19 mouse cellular contexts compared by ENCODE assay signal in genomic region chr13:8955127-8955526, GRCm38 (mm10). TPM values are rescaled to one million over a fixed set of nuclear protein-coding genes. Genes with fewer than 3 reads are reported as not detected.
"Had no signal": no experiment of that assay in that cellular context is flagged by ENCODE, and none has a peak within 500 bp of the region (broad histone marks: within the 10 kb centered on the region; RNA-seq: fewer than 3 reads in every experiment).

No protein-coding gene starts in this region.

RNA-seq across cellular contexts. Expression of gene Idi2, which starts 2.5 kb away (rescaled TPM):
- polyA plus RNA-seq: gonadal fat pad, adult 2 months; heart, embryonic 10.5 days; heart, embryonic 13.5 days; heart, embryonic 15.5 days; heart, postnatal 0 days; hindbrain, embryonic 11.5 days; hindbrain, embryonic 13.5 days; hindbrain, postnatal 0 days; intestine, embryonic 14.5 days; intestine, embryonic 16.5 days; kidney, adult 2 months; kidney, embryonic 15.5 days; large intestine, adult 2 months; limb, embryonic 13.5 days; liver, adult 2 months; liver, embryonic 12.5 days; liver, embryonic 14.5 days had no signal

RNA-seq across cellular contexts. Expression of gene Gm9745, which starts 7.1 kb away (rescaled TPM):
- polyA plus RNA-seq: gonadal fat pad, adult 2 months; heart, embryonic 10.5 days; heart, embryonic 13.5 days; heart, embryonic 15.5 days; heart, postnatal 0 days; hindbrain, embryonic 11.5 days; hindbrain, embryonic 13.5 days; hindbrain, postnatal 0 days; intestine, embryonic 14.5 days; intestine, embryonic 16.5 days; kidney, adult 2 months; kidney, embryonic 15.5 days; large intestine, adult 2 months; limb, embryonic 11.5 days; limb, embryonic 13.5 days; limb, embryonic 15.5 days; liver, adult 2 months; liver, embryonic 12.5 days; liver, embryonic 14.5 days had no signal
